Mouse (Mus musculus): Measurements from ENCODE around the gene Slc25a33. TPM values are rescaled to one million over a fixed set of nuclear protein-coding genes. Genes with fewer than 3 reads are reported as not detected.
A peak's percentile ranks its signal among the peaks of the same experiment; 100 is the strongest.
"Not testable (repeated sequence)": the region's sequence is repeated elsewhere in the genome, so short reads cannot be mapped to it uniquely, and the experiment has no call there.

Gene Slc25a33
- total RNA-seq (2022), result 10 to 100 TPM; 31.9 to 33.7 (median 32.4) TPM

DNA sequence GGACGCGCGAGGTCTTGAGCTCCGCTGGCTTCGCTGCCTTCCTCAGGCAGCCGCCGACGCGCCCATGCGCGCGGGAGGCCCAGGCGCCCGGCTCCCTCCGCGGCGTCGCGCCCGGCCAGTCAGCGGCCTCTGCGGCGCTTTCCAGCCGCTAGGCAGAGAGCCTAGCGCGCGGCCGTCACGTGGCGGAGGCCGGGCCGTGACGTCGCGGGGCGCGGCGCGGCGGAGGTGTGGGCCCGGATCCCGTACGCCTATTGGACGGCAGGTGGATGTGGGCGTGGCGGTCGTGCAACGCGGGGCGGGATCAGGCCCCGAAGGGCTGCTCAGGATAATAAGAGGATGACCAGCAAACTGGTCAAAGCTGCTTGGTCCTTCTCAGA, at the start of gene Slc25a33:
TSS of gene Slc25a33 (minus strand) at position 184 of the 377 bp plus-strand sequence.
- DNase-seq (ENCODE audit: low spot score in 2 of 2), result peak; percentile 90 to 95

- no peak for DNase-seq (ENCODE audit: low spot score in 2 of 2)
These were observed 48.6 kb upstream of the Slc25a33 start for GRCm38 (mm10) chr4:149822586-149823196.

DNA sequence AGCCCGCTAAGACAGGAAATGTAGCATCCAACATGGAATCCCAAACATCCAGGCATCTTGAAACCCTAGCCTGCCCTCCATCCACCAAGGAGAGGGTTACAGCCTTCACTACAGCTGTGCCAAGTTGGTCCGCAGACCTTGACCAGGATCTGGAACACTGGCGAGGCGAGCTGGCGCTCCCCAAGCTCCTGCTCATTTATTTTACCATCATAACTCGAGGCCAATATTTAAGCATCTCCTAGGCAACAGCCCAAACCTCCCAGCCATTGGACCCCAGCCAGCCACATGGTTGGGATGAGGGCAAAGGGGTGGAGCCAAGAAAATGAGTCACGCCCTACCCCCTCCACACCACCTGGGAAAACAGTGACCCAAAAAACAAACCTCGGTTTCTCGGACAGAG, 48.0 kb upstream of the Slc25a33 start:
- no peak for DNase-seq (ENCODE audit: low spot score in 2 of 2)

DNA sequence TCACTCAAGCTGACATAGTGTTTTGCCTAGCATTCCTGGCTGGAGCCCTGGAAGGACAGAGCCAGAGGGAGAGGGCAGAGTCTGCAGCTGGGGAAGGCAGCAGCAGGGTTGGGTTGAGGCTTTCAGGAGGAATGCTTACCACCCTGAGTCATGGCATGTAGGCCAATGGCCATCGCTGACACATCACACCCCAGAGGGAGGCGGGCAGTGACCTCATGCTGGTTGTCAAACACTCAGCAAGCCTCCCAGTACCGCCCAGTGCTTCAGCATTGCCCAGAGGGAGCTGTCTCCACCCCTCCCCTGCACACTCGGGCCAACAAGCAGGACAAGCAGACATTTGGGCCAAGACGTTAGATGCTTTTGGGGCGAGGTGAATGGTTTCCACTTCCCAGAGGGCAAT, 46.5 kb upstream of the Slc25a33 start:
- no peak for DNase-seq (ENCODE audit: low spot score in 2 of 2)

GRCm38 (mm10) chr4:149819195-149819594, 45.1 kb upstream of the Slc25a33 start:
- no peak for DNase-seq (ENCODE audit: low spot score in 2 of 2)

DNA sequence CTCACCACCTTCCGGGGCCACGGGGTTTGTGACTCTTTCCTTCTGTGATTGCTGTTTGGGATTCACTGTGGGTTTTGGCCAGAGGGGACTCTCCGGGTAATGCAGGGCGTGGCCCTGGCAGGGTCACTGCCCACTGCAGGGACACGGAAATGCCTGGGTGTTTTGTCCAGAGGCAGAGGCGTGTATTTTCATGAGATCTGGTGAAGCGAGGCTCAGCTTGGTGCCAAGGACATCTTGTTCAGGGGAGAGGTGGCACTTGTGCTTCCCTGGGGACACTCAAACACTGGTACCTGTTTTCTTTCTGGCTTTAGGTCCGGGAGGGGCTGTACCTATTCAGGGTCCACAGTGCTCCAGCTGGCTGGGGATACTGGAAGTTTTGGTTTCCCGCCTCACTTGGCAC, 42.5 kb upstream of the Slc25a33 start:
- DNase-seq (ENCODE audit: low spot score in 2 of 2), result no peak

- no peak for DNase-seq (ENCODE audit: low spot score in 2 of 2)
These were observed 41.5 kb upstream of the Slc25a33 start for GRCm38 (mm10) chr4:149815586-149815985.

GRCm38 (mm10) chr4:149813409-149814184, 39.5 kb upstream of the Slc25a33 start:
- DNase-seq (ENCODE audit: low spot score in 2 of 2), result no peak

- not testable (repeated sequence) for DNase-seq (ENCODE audit: low spot score in 2 of 2)
These were observed 36.3 kb upstream of the Slc25a33 start for GRCm38 (mm10) chr4:149810372-149810771.

DNA sequence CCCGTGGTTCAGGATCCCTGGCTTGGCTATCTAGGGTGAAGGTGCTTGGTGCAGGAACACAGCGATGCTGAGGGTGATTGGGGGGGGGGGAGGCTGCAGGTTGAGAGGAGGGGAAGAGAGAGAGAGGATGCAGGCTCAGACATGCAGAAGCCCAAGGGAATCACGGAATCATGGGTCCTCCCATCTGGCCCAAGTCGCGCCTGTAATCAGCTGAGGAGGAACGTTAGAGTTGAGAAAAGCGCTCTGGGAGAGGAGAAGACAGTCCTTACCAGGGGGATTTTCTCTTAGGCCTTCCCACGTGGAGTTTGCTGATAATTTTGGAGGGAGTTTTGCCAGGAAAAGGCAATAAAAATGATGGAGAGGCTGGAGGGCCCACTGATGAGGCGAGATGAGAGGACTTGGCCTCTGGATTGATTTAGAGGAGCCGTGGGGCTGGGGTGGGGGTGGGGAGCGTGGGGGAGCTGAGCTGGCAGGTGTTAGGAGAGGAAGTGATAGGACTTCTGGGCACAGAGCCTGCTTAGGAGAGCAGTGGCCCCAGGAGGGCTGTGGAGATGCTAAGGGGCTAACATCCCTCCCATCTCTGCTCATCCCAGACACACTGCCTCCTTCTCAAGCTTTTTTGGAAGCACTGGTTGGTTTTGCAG, 34.6 kb upstream of the Slc25a33 start:
- no peak for DNase-seq (ENCODE audit: low spot score in 2 of 2)

DNA sequence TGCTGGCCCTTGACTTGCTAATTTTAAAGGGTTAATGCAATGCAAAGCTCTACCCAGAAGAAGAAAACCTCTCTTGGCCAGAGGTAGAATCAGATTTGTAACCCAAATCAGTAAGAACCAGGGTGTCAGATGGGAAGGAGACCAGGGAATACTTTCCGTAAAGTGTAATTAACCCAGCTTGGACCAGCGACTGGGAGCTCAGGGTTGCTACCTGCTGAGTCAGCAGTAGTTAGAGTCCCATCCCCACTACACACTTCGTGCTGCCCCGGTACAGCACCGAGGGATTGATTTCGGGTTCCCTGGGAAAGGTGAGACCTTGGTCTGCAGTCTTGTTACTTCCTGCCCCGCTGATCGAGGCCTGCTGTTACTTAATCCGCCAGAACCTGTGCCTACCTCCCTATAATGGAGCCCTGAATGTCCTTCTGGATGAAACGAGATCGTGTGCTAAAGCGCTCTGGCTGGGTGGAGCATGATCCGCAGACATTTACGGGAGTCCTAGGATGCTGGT, 34.0 kb upstream of the Slc25a33 start:
- DNase-seq (ENCODE audit: low spot score in 2 of 2), result no peak

DNA sequence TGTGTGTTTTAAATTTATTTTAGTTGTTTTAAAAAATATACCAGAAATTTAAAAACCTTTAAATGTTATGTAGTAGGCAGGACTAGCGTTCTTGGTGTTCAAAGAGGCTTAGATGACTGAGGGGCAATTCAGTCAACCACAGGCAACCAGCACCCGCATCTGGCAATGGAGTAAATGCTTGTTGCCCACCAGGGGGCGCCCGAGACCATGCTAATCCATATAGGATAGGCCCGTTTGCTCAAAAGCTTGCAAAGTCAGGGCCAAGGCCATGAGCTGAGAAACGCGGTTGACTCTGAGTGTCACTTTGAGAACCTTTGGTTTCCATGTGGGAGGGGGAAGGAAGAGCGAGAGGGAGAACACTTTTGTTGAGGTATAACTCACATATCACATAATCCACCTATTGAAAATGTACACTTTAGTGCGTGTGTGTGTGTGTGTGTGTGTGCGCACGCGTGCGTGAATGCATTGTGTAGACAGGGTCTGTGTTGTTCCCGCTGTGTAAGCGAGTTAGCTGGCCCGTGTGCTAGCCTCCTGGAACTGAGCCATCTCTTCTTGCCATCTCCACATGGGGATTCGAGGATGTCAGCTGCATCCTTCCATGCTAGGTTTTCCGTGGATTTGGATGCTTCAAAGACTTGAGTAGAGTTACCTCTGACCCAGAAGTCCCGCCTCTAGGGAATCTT, 32.8 kb upstream of the Slc25a33 start:
- peak; percentile 49 to 72 for DNase-seq (ENCODE audit: low spot score in 2 of 2)

GRCm38 (mm10) chr4:149802269-149802668, 28.2 kb upstream of the Slc25a33 start:
- no peak for DNase-seq (ENCODE audit: low spot score in 2 of 2)

- no peak for DNase-seq (ENCODE audit: low spot score in 2 of 2)
These were observed 26.5 kb upstream of the Slc25a33 start for GRCm38 (mm10) chr4:149800576-149800975.

- DNase-seq (ENCODE audit: low spot score in 2 of 2), result no peak
These were observed 26.0 kb upstream of the Slc25a33 start for GRCm38 (mm10) chr4:149800172-149800464.

DNA sequence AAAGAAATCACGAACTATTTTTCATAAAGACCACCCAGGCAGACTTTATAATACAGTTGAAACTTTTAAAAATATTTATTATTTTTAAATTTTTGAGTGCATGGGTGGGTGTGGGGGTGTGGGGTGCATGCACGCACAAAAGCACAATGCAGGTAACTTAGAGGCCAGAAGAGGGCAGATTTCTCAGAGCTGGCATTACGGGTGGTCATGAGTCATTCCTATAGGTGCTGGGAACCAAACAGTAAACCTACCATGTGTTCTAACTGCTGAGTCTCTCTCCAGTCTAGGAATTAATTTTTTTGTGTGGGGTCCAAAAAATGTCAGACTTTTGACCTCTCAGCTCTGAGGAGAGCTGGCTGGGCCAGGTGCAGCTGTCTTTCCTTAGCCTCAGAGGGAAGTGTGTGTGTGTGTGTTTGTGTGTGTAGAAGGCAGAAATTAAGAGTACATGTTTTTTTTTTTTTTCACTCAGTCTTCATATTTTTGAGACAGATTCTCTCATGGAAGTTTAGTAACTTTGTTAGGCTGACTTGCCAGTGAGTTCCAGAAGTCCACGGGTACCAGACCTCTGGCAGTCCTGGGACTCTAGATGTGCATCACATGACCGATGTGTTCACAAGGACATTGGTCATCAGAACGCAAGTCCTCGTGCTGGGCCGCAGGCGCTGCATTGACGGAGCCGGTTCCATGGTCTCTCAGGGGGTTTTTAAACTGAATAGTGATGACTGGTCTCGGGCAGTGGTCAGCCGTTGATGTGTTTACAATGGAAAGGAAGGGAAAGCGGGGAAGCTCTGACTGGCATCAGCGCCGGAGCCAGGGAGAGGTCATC, 25.5 kb upstream of the Slc25a33 start:
- DNase-seq (ENCODE audit: low spot score in 2 of 2), result no peak

- DNase-seq (ENCODE audit: low spot score in 2 of 2), result no peak
These were observed 24.7 kb upstream of the Slc25a33 start for GRCm38 (mm10) chr4:149798684-149799309.

DNA sequence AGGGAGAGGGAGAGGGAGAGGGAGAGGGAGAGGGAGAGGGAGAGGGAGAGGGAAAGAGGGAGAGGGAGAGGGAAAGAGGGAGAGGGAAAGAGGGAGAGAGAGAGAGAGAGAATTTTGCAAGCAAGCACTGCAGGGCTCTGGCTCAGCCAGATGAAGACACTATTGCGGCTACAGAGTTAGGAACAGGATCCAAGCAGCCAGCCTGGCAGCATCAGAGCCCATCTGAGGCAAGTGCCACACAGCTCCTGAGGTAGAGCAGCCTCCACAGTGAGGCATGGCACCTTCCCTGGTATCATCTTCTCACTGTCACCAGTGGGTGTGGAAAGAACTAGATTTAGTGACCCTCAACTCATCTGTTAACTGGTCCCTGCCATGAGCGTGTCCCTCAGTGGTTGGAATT, 24.0 kb upstream of the Slc25a33 start:
- DNase-seq (ENCODE audit: low spot score in 2 of 2), result no peak

DNA sequence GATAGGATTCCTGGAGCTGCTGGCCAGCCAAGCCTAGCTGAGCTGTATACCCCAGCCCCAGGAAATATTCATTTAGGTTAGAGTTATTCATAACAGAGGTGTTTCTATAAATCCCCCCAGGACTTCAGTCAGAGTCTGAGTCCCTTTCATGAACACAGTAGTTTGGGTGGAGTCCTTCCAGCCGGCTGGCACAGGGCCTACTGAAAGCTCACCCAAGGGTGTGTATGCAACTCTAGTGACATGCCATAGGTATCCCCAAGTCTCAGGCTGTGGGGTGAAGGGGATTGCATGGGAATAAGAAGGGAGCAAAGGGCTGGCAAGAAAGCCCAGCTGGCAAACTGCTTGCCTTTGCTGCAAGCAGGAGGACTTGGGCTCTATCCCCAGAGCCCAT, 23.1 kb upstream of the Slc25a33 start:
- DNase-seq (ENCODE audit: low spot score in 2 of 2), result no peak

GRCm38 (mm10) chr4:149796567-149797219, 22.6 kb upstream of the Slc25a33 start:
- DNase-seq (ENCODE audit: low spot score in 2 of 2), result peak in 1 of 2 experiments; percentile 41
